Mouse (Mus musculus): ENCODE measurements around the gene Serpina16.
"Not testable (repeated sequence)": the region's sequence is repeated elsewhere in the genome, so short reads cannot be mapped to it uniquely, and the experiment has no call there.

- TF ChIP-seq POLR2A, CTCF (IDR thresholded peaks at IDR 0.05; ENCODE audit: extremely low read depth, insufficient read depth, low read length): not testable (repeated sequence)
Observed at GRCm38 (mm10) chr12:103679853-103680252, 3.9 kb upstream of the Serpina16 start.
